Mouse (Mus musculus) right cerebral cortex, adult 18-20 months (tissue): Measurements from ENCODE around the gene Fbxo5.

Source experiments
- DNase-seq: peaks from one replicate; pipeline ENCODE4 v3.0.0; 2022; ENCODE audit warnings: mixed read lengths

The Fbxo5 gene

GRCm38 (mm10) chr10:5805243-5805730, at the start of gene Fbxo5:
Fbxo5 (minus strand) TSS chr10:5805600.
- DNase-seq: peak; percentile 100

DNA sequence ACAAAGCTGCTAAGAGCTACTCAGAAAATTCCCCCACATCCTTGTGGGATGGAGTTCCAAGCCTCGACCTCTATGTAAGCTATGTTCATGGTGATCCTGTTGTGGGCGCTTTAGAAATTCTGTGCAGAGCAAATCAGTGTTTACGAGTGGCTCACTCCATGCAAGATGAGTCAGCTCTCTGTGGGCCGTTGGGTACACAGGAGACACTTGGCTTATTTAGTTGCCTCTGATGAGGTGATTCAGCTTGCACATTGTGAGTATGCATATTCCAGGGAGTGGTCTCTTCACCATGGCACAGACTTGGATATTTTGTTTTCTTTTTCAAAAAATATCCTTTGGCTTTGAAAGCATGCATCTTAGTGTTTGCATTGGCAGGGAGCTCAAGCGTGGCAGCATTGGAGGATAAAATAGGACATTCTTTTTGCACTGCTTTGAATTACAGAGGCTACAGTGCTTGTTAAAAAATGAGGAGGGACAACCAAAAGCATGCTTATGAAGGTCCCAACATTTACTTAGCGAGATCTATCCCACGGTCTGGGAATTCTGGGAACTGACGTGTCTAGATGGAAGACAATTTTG, 48.0 kb upstream of the Fbxo5 start:
- DNase-seq: peak; percentile 65

DNA sequence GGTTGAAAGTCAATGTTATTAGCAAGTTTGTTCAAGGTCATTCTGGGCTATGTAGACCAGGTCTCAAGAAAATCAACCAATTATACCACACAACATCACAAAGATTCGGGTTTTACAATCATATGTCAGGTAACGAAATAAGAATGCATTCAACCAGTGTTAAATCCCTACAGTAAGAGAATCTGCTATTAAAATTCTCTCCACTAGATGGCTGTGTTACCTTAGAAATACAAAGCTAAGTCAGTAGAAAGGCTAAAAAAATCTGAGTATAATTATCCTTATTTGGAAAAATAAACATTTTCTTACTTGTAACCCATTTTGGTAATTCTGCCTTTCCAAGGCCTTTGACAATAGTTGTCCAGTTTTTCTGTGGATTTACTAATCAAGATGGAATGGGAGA, 41.5 kb upstream of the Fbxo5 start:
- no peak for DNase-seq

DNA sequence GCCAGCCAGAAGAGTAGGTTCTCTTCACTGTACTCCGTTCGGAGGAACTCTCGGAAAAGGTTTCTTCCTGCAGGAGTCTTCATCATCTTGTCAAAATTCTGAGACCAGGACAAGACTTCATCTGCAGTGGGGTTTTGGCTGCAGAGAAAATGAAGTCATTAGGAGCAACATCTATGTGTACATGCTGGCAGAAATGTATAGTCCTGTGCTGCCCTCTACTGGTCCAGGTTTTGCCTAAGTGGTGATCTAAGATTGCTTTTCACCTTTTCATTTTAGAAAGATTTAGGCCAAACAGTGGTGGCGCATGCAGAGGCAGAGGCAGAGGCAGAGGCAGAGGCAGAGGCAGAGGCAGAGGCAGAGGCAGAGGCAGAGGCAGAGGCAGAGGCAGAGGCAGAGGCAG, 36.0 kb upstream of the Fbxo5 start:
- peak; percentile 40 for DNase-seq

DNA sequence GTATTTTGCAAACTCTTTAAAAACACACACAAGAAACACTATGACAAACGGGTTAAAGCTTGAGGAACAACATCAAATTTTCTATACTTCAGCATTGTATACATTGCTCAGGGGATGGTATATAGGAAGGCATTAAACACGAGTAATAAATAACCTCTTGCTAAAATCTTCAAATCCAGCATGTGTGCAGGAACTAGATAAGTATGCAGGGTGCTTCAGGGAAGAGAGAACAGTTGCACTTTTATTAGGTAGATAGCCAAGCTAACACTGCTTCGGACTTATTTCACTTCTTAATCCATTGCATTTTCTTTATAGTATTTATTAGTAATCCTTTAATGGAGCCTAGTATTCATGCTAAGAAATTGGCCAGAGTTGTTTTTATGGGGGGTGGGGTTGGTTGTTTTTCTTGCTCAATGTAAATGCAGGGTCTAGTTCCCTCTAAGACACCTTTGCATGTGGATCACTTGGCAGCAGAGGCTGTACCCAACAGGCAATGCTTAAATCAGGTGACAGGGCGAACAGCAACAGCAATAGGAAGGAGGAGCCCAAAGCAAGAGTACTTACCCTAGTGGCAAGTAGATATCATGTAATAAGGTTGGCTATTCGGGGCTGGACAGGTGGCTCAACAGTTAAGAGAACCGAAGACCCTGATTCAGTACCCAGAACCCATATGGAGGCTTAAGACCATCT, 21.1 kb upstream of the Fbxo5 start:
- no peak for DNase-seq

- DNase-seq: peak; percentile 58
Measured at GRCm38 (mm10) chr10:5824779-5825178, 19.4 kb upstream of the Fbxo5 start.

GRCm38 (mm10) chr10:5823740-5824491, 18.5 kb upstream of the Fbxo5 start, which contains the start of gene Mtrf1l:
Mtrf1l (minus strand) TSS chr10:5823910.
- DNase-seq: peak; percentile 96

- no peak for DNase-seq
Measured at GRCm38 (mm10) chr10:5823291-5823739, 17.9 kb upstream of the Fbxo5 start.

- DNase-seq: no peak
Measured at GRCm38 (mm10) chr10:5818772-5819171, 13.4 kb upstream of the Fbxo5 start.

DNA sequence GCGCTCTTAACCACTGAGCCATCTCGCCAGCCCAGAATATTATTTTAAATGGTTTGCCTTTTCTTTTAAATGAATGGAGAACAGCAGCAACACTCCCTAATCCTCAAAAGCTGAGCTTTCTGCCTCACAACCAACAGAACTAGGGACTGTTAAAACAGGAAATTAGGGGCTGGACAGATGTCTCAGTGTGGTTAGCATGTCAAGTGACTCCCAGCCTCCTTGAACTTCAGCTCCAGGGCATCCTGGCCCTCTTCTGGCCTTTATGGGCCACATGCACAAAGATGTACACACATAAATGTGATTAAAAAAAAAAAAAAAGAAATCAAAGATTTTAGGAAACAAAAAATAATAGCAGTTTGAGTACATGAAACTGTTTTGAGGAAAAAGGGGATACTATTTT, 10.6 kb upstream of the Fbxo5 start:
- DNase-seq: no peak

DNA sequence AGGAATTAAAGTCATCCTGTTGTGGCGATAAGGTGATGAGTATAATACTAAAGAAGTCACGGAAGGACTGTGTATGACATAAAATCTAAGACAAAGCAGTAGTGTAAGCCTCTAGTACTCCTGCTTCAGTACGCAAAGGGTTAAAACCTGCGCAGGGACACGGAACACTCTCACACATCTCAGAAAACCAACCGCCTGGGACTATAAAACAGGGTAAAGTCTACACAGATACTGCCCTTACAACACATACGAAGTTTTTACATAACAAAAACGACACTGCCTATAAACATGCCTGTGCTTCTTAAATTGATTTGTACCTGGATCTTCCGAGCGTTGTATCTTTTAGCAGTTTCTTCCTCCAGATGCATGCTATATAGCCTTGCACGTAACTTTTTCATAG, 8.3 kb upstream of the Fbxo5 start:
- no peak for DNase-seq

DNA sequence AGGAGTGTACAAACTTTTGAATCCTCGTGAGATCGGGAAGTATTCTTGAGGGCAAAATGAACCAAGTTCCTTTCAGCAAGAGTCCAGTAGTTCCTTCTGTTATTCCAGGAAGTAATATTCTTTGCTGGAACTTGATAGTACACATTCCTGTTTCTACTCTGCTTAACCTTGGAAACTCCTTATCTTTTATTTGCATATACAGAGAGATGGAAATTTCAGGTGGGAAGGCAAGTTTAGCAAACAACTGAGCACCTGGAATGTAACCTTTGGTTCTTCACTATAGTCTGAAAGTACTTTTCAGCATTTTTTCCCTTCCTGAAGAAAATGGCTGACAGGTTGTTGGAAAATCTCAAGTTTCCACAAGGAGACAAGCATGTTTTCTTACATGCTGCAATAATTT, 2.3 kb upstream of the Fbxo5 start:
- no peak for DNase-seq

DNA sequence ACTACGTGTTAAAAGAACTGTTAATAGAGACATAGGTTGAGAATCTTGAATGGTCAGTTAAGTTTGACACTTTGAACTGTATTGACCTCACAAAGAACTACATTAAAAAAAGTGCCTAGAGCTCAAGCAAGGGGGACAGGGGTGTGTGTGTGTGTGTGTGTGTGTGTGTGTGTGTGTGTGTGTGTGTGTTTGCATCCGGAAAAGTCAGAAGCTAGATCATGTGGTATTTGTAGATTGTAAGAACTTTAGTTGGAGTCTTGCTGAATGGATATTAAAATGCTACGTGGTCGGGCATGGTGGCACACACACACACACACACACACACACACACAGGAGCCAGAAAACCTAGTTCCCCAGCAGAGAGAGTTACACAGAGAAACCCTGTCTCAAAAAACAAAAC, 1.6 kb upstream of the Fbxo5 start:
- DNase-seq: no peak

DNA sequence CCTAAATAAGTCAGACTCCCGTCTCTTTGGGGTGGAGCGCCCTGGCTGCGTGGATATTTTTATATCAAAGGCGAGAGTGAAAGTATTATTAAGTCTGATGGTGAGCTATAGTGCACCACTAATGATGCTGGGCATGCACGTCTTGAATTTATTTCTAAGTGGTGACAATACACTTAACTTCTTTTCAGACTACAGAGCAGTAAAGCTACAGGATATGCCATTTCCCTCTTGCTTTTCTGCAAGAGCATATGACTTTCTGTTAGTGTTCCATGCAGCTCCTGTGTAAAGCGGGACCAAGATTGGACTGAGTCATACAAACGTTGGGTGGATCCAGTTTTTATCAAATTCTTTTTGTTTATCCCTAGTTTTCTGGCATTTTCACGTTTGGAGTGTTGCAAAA, 1.0 kb upstream of the Fbxo5 start:
- DNase-seq: no peak

DNA sequence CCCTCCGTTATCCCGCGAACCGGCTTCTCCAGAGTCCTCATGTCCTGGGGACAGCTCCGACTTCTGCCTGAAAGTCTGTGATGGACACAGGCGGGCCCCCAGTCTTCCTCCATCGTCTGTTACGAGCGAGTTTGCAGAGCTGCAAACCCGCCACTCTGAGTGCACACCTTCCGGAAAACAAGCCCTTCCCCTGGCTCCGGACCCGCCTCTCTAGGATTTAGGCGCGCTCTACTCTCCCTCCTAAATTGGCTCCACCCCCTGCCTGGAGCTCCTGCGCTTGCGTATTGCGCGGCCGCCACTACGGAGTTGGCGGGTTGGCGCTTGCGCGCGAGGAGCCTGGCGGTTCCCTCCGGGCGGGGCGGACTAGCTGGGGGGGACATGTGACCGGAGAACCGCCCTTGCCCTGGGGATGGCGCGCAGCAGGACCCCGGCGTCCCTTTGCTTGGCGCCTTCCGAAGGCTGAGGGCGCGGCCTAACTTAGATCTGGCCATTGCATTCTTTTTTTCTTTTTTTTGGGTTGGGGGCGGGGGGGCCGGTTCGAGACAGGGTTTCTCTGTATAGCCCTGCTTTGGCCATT, 419 bp upstream of the Fbxo5 start:
- DNase-seq: peak; percentile 96

- no peak for DNase-seq
Measured at GRCm38 (mm10) chr10:5804691-5805156, 676 bp downstream of the Fbxo5 start.

- no peak for DNase-seq
Measured at GRCm38 (mm10) chr10:5803739-5804138, 1.7 kb downstream of the Fbxo5 start.

DNA sequence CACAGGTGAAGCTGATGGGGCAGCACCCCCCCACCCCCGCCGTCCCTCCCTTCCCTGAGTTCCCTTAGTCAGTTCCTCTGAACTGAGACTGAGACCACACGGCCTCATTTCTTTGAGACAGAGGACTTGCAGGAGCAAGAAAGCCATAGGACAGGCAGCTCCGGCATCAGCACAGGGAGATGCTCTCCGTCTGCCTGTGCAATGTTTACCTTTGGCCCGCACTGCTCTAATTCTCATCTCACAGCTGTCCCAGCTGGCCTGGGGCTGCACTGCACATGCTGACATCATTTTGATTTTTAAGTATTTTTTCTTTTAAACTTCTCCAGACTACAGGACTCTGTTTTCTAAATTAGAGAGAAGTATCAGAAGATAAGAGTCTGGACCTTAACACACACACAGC, 2.5 kb downstream of the Fbxo5 start:
- no peak for DNase-seq

DNA sequence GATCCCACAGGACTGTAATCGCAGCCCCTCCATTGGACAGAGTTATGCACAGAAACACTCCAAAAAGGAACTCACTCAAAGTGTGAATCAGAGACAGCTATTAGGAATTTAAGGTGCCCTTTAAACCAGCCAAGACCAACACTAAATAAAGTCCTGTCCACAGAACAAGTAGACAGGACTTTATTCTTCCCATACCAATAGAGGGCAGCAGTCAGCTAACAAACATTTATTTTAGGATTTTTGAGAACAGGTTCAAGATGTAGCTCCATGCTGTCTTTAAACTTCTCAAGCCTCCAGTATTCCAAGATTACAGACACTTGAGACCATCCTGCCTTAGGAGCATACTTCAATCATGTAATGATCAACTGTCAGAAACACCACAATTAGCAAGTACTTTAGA, 4.9 kb downstream of the Fbxo5 start:
- DNase-seq: no peak

- no peak for DNase-seq
Measured at GRCm38 (mm10) chr10:5798069-5798468, 7.3 kb downstream of the Fbxo5 start.

DNA sequence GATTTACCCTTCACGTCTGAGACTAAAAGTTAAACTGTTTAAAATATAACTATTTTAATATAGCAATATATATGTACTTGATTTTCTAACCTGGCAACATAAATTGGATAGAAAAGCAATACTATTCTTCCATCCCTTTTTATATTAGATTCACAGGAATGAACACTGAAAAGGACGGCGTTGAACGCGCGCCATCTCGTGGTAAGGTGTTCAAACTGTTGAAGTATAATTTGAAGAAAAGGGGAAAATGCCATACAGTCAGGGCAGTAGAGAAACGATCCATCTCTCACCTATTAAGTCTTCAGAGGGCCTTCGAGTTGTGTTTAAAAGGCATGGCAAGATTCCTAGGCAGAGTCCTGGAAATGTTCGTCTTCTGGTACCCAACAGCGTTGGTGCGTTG, 14.7 kb downstream of the Fbxo5 start:
- DNase-seq: peak; percentile 53

- DNase-seq: peak; percentile 9
Measured at GRCm38 (mm10) chr10:5786923-5787322, 18.5 kb downstream of the Fbxo5 start.
